In the genomic region with DNA sequence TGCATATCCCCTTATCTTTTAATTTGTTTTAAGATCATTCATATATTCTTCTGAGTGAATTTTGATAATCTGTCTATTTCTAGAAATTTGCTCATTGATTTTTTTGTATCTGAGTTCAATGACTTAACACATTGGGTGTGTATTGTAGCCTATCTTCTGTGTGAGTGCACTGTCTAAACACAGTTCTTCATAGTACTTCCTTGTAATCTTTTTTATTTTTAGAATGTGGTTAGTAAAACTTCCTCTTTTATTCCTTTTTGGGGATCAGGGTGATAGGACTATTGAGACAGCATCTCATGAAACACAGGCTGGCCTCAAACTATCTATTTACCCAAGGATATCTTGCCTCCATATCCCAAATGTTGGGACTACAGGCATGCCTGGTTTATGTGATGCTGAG, we compare ENCODE assay signal across 23 mouse cellular contexts. TPM values are rescaled to one million over a fixed set of nuclear protein-coding genes. Genes with fewer than 3 reads are reported as not detected.
"Had no signal": no experiment of that assay in that cellular context is flagged by ENCODE, and none has a peak within 500 bp of the region (broad histone marks: within the 10 kb centered on the region; RNA-seq: fewer than 3 reads in every experiment).

No protein-coding gene starts in this region.

- H3K27me3 ChIP-seq: limb, embryonic 12.5 days; limb, embryonic 15.5 days; neural tube, embryonic 12.5 days; stomach, embryonic 15.5 days had no signal

- H3K36me3 ChIP-seq: limb, embryonic 12.5 days; limb, embryonic 15.5 days; neural tube, embryonic 12.5 days; neural tube, embryonic 15.5 days; stomach, embryonic 15.5 days had no signal

- H3K4me3 ChIP-seq: limb, embryonic 12.5 days; limb, embryonic 15.5 days; neural tube, embryonic 12.5 days; neural tube, embryonic 15.5 days; stomach, embryonic 15.5 days had no signal

- H3K27ac ChIP-seq: limb, embryonic 12.5 days; limb, embryonic 15.5 days; liver, embryonic 14.5 days; neural tube, embryonic 12.5 days; neural tube, embryonic 15.5 days; stomach, embryonic 15.5 days had no signal

- H3K9ac ChIP-seq: limb, embryonic 12.5 days; limb, embryonic 15.5 days; liver, embryonic 14.5 days; liver, postnatal 0 days; lung, embryonic 14.5 days; neural tube, embryonic 12.5 days; neural tube, embryonic 15.5 days; stomach, embryonic 15.5 days had no signal

- H3K9me3 ChIP-seq: limb, embryonic 12.5 days; limb, embryonic 15.5 days; neural tube, embryonic 12.5 days; neural tube, embryonic 15.5 days; stomach, embryonic 15.5 days had no signal

- DNase-seq: kidney, adult 18-20 months; kidney, adult 9 months; kidney, postnatal 25 days; left cerebral cortex, postnatal 4 days; liver, postnatal 0 days; lung, embryonic 14.5 days; lung, postnatal 10 days; lung, postnatal 4 days; midbrain, embryonic 14.5 days; right cerebral cortex, adult 18-20 months; right cerebral cortex, postnatal 25 days; spleen, adult 18-20 months; thymus, postnatal 25 days had no signal

- H3K4me1 ChIP-seq: limb, embryonic 12.5 days; limb, embryonic 15.5 days; neural tube, embryonic 12.5 days; neural tube, embryonic 15.5 days; stomach, embryonic 15.5 days had no signal

- H3K4me2 ChIP-seq: limb, embryonic 12.5 days; limb, embryonic 15.5 days; liver, embryonic 11.5 days; lung, embryonic 14.5 days; midbrain, embryonic 11.5 days; neural tube, embryonic 12.5 days; neural tube, embryonic 15.5 days; stomach, embryonic 15.5 days had no signal

- ATAC-seq: liver, postnatal 0 days had no signal

RNA-seq across cellular contexts. Expression of gene Zfp541, which starts 9.2 kb away (rescaled TPM):
- total RNA-seq: megakaryocyte-erythroid progenitor cell, adult 5-6 weeks had no signal
- polyA plus RNA-seq: large intestine, adult 2 months; limb, embryonic 12.5 days; limb, embryonic 15.5 days; liver, embryonic 11.5 days; liver, postnatal 0 days; lung, embryonic 14.5 days; midbrain, embryonic 11.5 days had no signal

RNA-seq across cellular contexts. Expression of gene Slc8a2, which starts 58.8 kb away (rescaled TPM):
- total RNA-seq: megakaryocyte-erythroid progenitor cell, adult 5-6 weeks had no signal
- polyA plus RNA-seq: liver, postnatal 0 days had no signal
